Mouse (Mus musculus): Measurements from ENCODE around the gene Ahcyl1. TPM values are rescaled to one million over a fixed set of nuclear protein-coding genes. Genes with fewer than 3 reads are reported as not detected.

Gene Ahcyl1
- total and polyA plus RNA-seq, 3 experiments = 31.3 to 83.4 (median 32.5) TPM

- TF ChIP-seq ZMIZ1 (IDR thresholded peaks at IDR 0.05; ENCODE audit: low read depth, low read length) (peak; percentile 71), POLR2A (IDR thresholded peaks at IDR 0.05; ENCODE audit: low read depth, low read length) (peak; percentile 86)
Measured at GRCm38 (mm10) chr3:107695948-107696881, at the start of gene Ahcyl1 (continued).

GRCm38 (mm10) chr3:107746026-107746425, 49.7 kb upstream of the Ahcyl1 start:
- Histone ChIP-seq H3K27me3 (replicated peaks) (no peaks in the 10 kb centered on the region), H3K4me2 (ENCODE audit: insufficient read depth, low read depth, poor library complexity, severe bottlenecking) (no peak overlapping the region), H3K4me3 (replicated peaks in 1 of 3; ENCODE audit: low read depth in 2 of 3, low read length in 2 of 3, poor library complexity in 1 of 3) (no peak overlapping the region), H3K4me1 (ENCODE audit: control insufficient read depth in 1 of 2, insufficient read depth in 2 of 2) (peaks cover 7 to 18% of the 10 kb centered on the region in 2 experiments), H3K27ac (ENCODE audit: insufficient read depth, low read depth) (no peak overlapping the region), H3K9me3 (replicated peaks; ENCODE audit: low read length) (no peaks in the 10 kb centered on the region), H3K79me2 (replicated peaks; ENCODE audit: control insufficient read depth, extremely low read depth, insufficient read depth, poor library complexity, severe bottlenecking) (no peaks in the 10 kb centered on the region), H3K9ac (ENCODE audit: insufficient read depth, low read depth) (no peak overlapping the region), H3K36me3 (replicated peaks in 1 of 2; ENCODE audit: control insufficient read depth in 1 of 2, insufficient read depth in 1 of 2, low read length in 1 of 2) (peaks cover 0 to 92% of the 10 kb centered on the region in 2 experiments)
- in situ Hi-C loops (cut with MboI; ENCODE audit: low pct_ligation_motif_present, low pct_unique_long_range_greater_than_20kb, low sequenced_read_pairs) = no loop called here
- dilution Hi-C loops (cut with MboI; ENCODE audit: extremely low pct_ligation_motif_present, extremely low pct_unique_long_range_greater_than_20kb, low sequenced_read_pairs) = no loop called here
- DNase-seq (ENCODE audit: extremely low read depth) = no peak
- TF ChIP-seq SIN3A (IDR thresholded peaks at IDR 0.05; ENCODE audit: low read length) (no peak), USF1 (IDR thresholded peaks at IDR 0.05; ENCODE audit: low read depth, low read length) (no peak), ETS1 (conservative IDR thresholded peaks at IDR 0.05; ENCODE audit: low read depth, low read length) (no peak), JUN (IDR thresholded peaks at IDR 0.05; ENCODE audit: insufficient read depth, low read depth, low read length) (no peak)

GRCm38 (mm10) chr3:107743650-107744049, 47.3 kb upstream of the Ahcyl1 start:
- dilution Hi-C loops (cut with MboI; ENCODE audit: extremely low pct_ligation_motif_present, extremely low pct_unique_long_range_greater_than_20kb, low sequenced_read_pairs) = no loop called here
- in situ Hi-C loops (cut with MboI; ENCODE audit: low pct_ligation_motif_present, low pct_unique_long_range_greater_than_20kb, low sequenced_read_pairs) = no loop called here
- no peak overlapping the region for H3K27ac ChIP-seq (ENCODE audit: insufficient read depth, low read depth)
- H3K9ac ChIP-seq (ENCODE audit: insufficient read depth, low read depth) = no peak overlapping the region
- no peak overlapping the region for H3K4me2 ChIP-seq (ENCODE audit: insufficient read depth, low read depth, poor library complexity, severe bottlenecking)
- H3K27me3 ChIP-seq (replicated peaks) = no peaks in the 10 kb centered on the region
- H3K4me1 ChIP-seq (ENCODE audit: control insufficient read depth in 1 of 2, insufficient read depth in 2 of 2) = peaks cover 6 to 20% of the 10 kb centered on the region in 2 experiments; a peak in 3 of 4 replicates
- no peaks in the 10 kb centered on the region for H3K9me3 ChIP-seq (replicated peaks; ENCODE audit: low read length)
- H3K79me2 ChIP-seq (replicated peaks; ENCODE audit: control insufficient read depth, extremely low read depth, insufficient read depth, poor library complexity, severe bottlenecking) = no peaks in the 10 kb centered on the region
- DNase-seq (ENCODE audit: extremely low read depth) = no peak
- TF ChIP-seq ZNF384 (IDR thresholded peaks at IDR 0.05; ENCODE audit: low read depth, low read length) (no peak), NELFE (IDR thresholded peaks at IDR 0.05; ENCODE audit: low read depth, low read length) (no peak), USF2 (conservative IDR thresholded peaks at IDR 0.05; ENCODE audit: low read depth, low read length) (no peak), SMC3 (IDR thresholded peaks at IDR 0.05; ENCODE audit: low read depth, low read length) (no peak), KAT2A (IDR thresholded peaks at IDR 0.05; ENCODE audit: insufficient replicate concordance, low read length) (no peak), MAX (IDR thresholded peaks at IDR 0.05; ENCODE audit: low read length) (no peak), UBTF (IDR thresholded peaks at IDR 0.05; ENCODE audit: low read depth, low read length) (no peak), PAX5 (IDR thresholded peaks at IDR 0.05; ENCODE audit: low read length) (no peak), POLR2AphosphoS2 (IDR thresholded peaks at IDR 0.05; ENCODE audit: low read depth, low read length) (no peak), MXI1 (IDR thresholded peaks at IDR 0.05; ENCODE audit: low read depth, low read length) (no peak), SIN3A (IDR thresholded peaks at IDR 0.05; ENCODE audit: low read length) (no peak), USF1 (IDR thresholded peaks at IDR 0.05; ENCODE audit: low read depth, low read length) (no peak), CHD1 (IDR thresholded peaks at IDR 0.05; ENCODE audit: low read depth, low read length) (no peak), EP300 (IDR thresholded peaks at IDR 0.05; ENCODE audit: low read length) (no peak), CTCF (conservative IDR thresholded peaks at IDR 0.05 in 1 of 2, IDR thresholded peaks at IDR 0.05 in 1 of 2; ENCODE audit: low read depth in 2 of 2, low read length in 2 of 2) (no peak), TBP (conservative IDR thresholded peaks at IDR 0.05; ENCODE audit: low read depth, low read length) (no peak), GABPA (IDR thresholded peaks at IDR 0.05; ENCODE audit: insufficient replicate concordance, low read depth, low read length) (no peak), JUND (conservative IDR thresholded peaks at IDR 0.05; ENCODE audit: low read depth, low read length) (no peak), NRF1 (IDR thresholded peaks at IDR 0.05; ENCODE audit: low read depth, low read length) (no peak), ZMIZ1 (IDR thresholded peaks at IDR 0.05; ENCODE audit: low read depth, low read length) (no peak)
- H3K4me3 ChIP-seq (replicated peaks in 1 of 3; ENCODE audit: low read depth in 2 of 3, low read length in 2 of 3, poor library complexity in 1 of 3) = no peak overlapping the region
- peaks cover 0 to 68% of the 10 kb centered on the region in 2 experiments for H3K36me3 ChIP-seq (replicated peaks in 1 of 2; ENCODE audit: control insufficient read depth in 1 of 2, insufficient read depth in 1 of 2, low read length in 1 of 2)
